Mouse (Mus musculus): Measurements from ENCODE around the gene Epas1.
A peak's percentile ranks its signal among the peaks of the same experiment; 100 is the strongest.

Epas1 gene

GRCm38 (mm10) chr17:86828500-86828899 lies 75.0 kb downstream of the Epas1 start:
- no peak for DNase-seq (ENCODE audit: low read depth)

DNA sequence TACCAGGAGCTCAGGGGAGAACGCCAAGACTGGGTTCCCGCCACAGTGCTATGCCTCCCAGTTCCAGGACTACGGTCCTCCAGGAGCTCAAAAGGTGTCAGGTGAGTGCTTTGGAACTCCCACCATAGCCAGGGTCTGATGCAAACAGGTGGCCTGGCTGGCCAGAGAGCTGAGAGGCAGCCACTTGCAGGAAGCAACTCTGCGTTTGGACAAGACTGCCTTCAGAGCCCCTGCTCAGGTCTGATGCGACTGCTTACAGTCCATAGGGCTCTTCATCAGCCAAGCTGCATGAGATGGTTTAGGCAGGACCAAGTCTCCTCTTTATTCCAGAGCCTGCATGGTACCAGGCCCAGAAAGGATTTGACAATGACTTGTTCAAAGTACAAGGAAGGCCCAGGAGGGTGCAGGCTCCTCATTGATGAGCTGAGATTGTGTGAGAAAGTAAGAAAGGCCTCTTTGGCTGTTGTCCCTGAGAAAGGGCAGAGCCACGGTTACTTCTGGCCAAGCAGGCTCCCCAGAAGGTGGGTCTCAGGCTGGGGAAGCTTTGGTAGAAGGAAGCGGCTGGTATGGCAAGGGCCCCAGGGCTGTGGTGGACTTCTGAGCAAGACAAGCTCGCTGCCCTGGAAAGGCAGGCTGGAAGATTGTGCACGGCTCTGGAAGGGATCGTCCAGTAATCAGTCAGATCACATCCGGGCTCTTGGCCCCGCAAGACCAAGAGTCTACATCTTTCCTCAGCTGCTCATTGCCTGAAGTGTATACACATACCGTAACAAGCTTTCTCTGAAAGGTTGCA lies 76.1 kb downstream of the Epas1 start:
- no peak for DNase-seq (ENCODE audit: low read depth)

GRCm38 (mm10) chr17:86830893-86831292 lies 77.4 kb downstream of the Epas1 start:
- DNase-seq (ENCODE audit: low read depth): no peak

- peak; percentile 48 for DNase-seq (ENCODE audit: low read depth)
Measured at GRCm38 (mm10) chr17:86832562-86833327, 79.2 kb downstream of the Epas1 start.

DNA sequence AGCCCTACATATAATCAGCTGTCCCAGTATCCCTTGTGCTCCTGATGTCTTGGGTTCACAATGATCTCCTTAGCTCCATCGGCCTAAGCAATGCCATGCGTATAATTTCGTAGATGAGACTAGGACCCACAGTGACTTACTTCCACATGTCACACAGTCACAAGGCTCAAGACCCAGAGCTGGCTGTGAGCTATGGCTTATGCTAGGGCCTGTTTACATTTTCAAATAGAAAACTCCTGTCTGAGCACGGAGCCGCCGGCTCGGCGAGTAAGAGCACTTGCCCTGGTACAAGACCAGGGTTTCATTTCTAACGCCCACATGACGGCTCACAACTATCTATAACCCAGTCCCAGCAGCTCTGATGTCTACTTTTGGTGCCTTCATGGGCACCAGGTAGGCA lies 80.4 kb downstream of the Epas1 start:
- no peak for DNase-seq (ENCODE audit: low read depth)

DNA sequence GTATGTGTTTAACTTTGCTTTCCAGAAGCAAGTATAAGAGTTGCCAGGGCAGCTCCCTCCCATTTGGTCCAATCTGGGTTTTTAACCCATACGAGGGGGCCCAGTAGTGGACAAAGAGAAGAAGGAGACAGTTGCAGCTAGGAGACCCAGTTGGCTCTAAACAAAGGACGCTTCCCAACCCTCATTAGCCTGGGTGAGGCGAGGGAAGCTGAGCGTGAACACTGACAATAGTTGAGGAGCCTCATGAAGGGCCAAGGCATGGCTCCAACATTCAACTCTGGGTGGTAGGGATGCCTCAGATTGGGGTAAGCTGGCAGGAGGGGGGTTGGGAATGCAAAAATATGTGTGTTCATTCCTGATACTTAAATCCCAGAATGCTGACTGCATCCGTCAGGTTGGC lies 85.8 kb downstream of the Epas1 start:
- no peak for DNase-seq (ENCODE audit: low read depth)

- peak; percentile 76 for DNase-seq (ENCODE audit: low read depth)
Measured at GRCm38 (mm10) chr17:86850700-86851337, 97.3 kb downstream of the Epas1 start.

DNA sequence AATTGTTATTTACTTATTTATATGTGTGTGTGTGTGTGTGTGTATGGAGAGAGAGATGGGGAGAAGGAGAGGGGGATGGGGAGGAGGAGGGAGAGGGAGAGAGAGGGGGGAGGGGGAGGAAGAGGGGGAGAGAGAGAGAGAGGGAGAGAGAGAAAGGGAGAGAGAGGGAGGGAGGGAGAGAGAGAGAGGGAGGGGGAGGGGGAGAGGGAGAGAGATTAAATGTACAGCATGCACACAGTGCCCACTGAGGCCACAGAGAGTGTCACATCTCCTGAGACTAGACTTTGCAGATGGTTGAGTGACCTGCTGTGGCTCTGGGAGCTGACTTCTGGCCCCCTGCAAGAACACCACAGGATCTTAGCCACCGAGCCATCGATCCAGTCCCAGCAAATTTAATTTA lies 98.3 kb downstream of the Epas1 start:
- DNase-seq (ENCODE audit: low read depth): peak; percentile 49

DNA sequence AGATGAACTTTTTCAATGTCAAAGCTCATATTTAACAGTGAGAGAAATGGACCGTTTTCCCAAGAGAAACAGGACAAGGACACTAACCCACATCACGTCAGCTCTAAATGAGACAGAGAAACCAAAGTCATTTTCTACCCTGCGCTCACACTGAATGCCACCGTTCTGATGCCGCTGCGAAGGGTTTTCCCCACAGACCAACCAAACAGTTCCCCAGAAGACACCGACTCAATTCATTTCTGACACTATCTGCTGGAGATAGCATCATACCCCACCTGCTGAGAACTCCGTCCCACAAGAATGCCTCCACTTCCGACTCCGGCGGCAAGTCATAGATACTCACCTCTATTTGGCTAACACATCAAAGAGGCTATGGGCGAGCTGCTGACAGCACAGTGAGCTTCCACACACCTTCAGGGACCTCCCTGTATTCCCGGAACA lies 99.1 kb downstream of the Epas1 start:
- DNase-seq (ENCODE audit: low read depth): peak; percentile 87

GRCm38 (mm10) chr17:86870586-86870985 lies 117.1 kb downstream of the Epas1 start:
- DNase-seq (ENCODE audit: low read depth): no peak

DNA sequence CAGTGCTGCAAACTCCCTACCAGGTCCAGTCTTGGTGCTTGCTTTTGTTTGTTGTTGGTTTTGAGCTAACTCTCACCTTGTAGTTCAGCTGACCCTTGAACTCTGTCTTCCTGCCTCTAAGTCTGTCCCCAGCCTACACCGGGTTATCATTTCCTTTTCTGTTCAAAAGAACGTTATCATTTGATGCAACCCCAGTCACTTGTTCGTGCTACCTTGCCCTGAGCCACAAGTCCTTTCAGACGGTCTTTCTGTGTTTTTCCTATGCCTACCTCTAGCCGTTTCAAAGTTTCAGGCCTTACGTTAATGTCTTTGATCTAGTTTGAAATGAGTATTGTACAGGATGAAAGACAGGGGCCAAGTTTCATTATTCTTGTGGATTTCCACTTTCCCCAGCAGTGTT lies 119.1 kb downstream of the Epas1 start:
- peak; percentile 64 for DNase-seq (ENCODE audit: low read depth)

DNA sequence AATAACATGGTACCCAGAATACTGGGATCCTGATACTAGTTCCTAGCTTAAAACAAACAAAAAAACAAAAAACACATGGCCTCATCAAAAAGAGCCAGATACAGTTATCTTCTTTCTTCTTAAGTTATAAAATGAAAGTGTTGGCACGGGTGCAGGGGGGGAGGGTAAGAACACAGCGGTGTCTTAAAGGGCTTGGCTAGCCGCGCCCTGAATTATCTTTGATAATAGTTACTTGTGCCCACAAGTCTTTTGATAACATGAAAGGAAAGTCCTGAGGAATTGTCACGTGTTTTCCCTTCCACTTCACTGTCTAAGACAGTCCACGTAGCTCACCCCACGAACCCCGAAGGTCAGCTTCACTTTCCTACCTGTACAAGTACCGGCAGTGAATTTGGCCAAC lies 123.4 kb downstream of the Epas1 start:
- DNase-seq (ENCODE audit: low read depth): no peak

GRCm38 (mm10) chr17:86877747-86878146 lies 124.2 kb downstream of the Epas1 start:
- DNase-seq (ENCODE audit: low read depth): no peak

DNA sequence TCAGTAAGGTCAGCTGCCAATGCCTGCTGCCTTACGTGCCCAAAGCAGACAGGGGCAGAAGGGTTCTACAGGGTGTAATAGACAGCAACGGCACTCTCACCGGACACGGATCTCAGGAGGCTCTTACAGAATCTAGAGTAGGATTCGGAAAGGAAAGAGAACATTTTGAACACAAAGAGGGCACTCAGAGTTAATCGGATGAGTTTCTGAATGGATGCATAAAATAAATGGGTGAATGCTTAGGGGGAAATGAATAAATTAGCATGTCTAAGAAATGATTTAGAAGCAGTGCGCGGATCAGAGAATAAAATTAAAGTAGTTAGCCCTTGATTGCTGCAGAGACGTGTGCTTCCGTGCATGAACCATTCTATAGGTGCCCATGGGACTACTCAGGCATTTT lies 126.6 kb downstream of the Epas1 start:
- no peak for DNase-seq (ENCODE audit: low read depth)

- DNase-seq (ENCODE audit: low read depth): peak; percentile 64
Measured at GRCm38 (mm10) chr17:86880461-86881044, 127.1 kb downstream of the Epas1 start.
